Mouse (Mus musculus) heart, embryonic 14.5 days (tissue): ENCODE data around the gene Rhoj. TPM values are rescaled to one million over a fixed set of nuclear protein-coding genes. Genes with fewer than 3 reads are reported as not detected.
"Not testable (repeated sequence)": the region's sequence is repeated elsewhere in the genome, so short reads cannot be mapped to it uniquely, and the experiment has no call there.

Experiments
- ATAC-seq: fragments of 200-750 bp; cut with Nextera tagmentation; 2 replicates; pipeline ENCODE4 v1.8.0; 2017; ENCODE audit warnings: low read depth, moderate TSS enrichment; ENCODE audit not compliant: insufficient number of reproducible peaks, insufficient read depth, low FRiP score
- H3K27ac ChIP-seq, 2 experiments: fragments of 200-500 bp in 1 of 2; fragments of 300-500 bp in 1 of 2; sonication (generic) in 1 of 2; replicated peaks in 1 of 2; 2 replicates each; pipeline ENCODE4 v1.5.1; 2012 to 2014; ENCODE audit warnings: low read depth in 2 of 2, low read length in 2 of 2, control low read depth in 1 of 2, mild to moderate bottlenecking in 1 of 2, mixed read lengths in 1 of 2; ENCODE audit not compliant: control insufficient read depth in 1 of 2, insufficient read depth in 1 of 2
- H3K27me3 ChIP-seq: fragments of 300-500 bp; sonication (generic); 2 replicates; pipeline ENCODE4 v1.6.1; 2014; ENCODE audit warnings: mild to moderate bottlenecking, low read length, control low read depth; ENCODE audit not compliant: control insufficient read depth, insufficient read depth
- H3K36me3 ChIP-seq: fragments of 300-500 bp; sonication (generic); 2 replicates; pipeline ENCODE4 v1.6.1; 2014; ENCODE audit warnings: mild to moderate bottlenecking, control low read depth, low read length, mixed read lengths; ENCODE audit not compliant: control insufficient read depth, insufficient read depth
- H3K4me1 ChIP-seq, 2 experiments: fragments of 200-500 bp in 1 of 2; fragments of 300-500 bp in 1 of 2; sonication (generic) in 1 of 2; 2 replicates each; pipeline ENCODE4 v1.6.1; 2012 to 2014; ENCODE audit warnings: low read length in 2 of 2, control low read depth in 1 of 2, mixed read lengths in 1 of 2; ENCODE audit not compliant: control insufficient read depth in 2 of 2, insufficient read depth in 2 of 2
- H3K4me2 ChIP-seq: fragments of 300-500 bp; sonication (generic); 2 replicates; pipeline ENCODE4 v1.6.1; 2014; ENCODE audit warnings: mild to moderate bottlenecking, low read length
- H3K4me3 ChIP-seq, 2 experiments: fragments of 200-500 bp in 1 of 2; fragments of 300-500 bp in 1 of 2; sonication (generic) in 1 of 2; 2 replicates each; pipeline ENCODE4 v1.5.1; 2012 to 2014; ENCODE audit warnings: low read length in 2 of 2, mild to moderate bottlenecking in 2 of 2, control low read depth in 1 of 2, low read depth in 1 of 2, moderate library complexity in 1 of 2; ENCODE audit not compliant: control insufficient read depth in 1 of 2, insufficient read depth in 1 of 2
- H3K9ac ChIP-seq: fragments of 300-500 bp; sonication (generic); 2 replicates; pipeline ENCODE4 v1.6.1; 2014; ENCODE audit warnings: mild to moderate bottlenecking, low read length
- H3K9me3 ChIP-seq: fragments of 300-500 bp; sonication (generic); 2 replicates; pipeline ENCODE4 v1.6.1; 2016; ENCODE audit warnings: low read length, control low read depth; ENCODE audit not compliant: control insufficient read depth
- WGBS: fragments of 180-500 bp; shearing (Covaris S2); extraction: QIAGEN DNeasy Blood & Tissue Kit; methylation state at CpG from one replicate; pipeline ENCODE4 v1.1.7; 2014; 5-methylcytosine and 5-hydroxymethylcytosine counted together
- polyA plus RNA-seq: library from polyadenylated mRNA; unstranded; fragments of >200 nt; fragmentation: Nextera tagmentation; extraction: Ambion mirVana; gene quantifications from 2 replicates; pipeline ENCODE4 v1.2.1, GENCODE M21; 2014

The Rhoj gene
- polyA plus RNA-seq, 1 experiment from 2014 or later = 48.5 TPM

- not testable (repeated sequence) for H3K9me3 ChIP-seq, H3K27ac ChIP-seq, H3K36me3 ChIP-seq, H3K9ac ChIP-seq, H3K4me1 ChIP-seq, ATAC-seq, H3K4me3 ChIP-seq, H3K27me3 ChIP-seq, H3K4me2 ChIP-seq
- WGBS = 82% methylated on average over 5 of the region's 5 CpGs
Measured at GRCm38 (mm10) chr12:75349537-75349936, 41.4 kb downstream of the Rhoj start.

GRCm38 (mm10) chr12:75350750-75351149 lies 42.6 kb downstream of the Rhoj start:
- Histone ChIP-seq H3K4me2 (no peak overlapping the region), H3K36me3 (no peaks in the 10 kb centered on the region), H3K9me3 (no peaks in the 10 kb centered on the region), H3K27me3 (no peaks in the 10 kb centered on the region), H3K4me1 (peaks cover 2 to 6% of the 10 kb centered on the region in 2 experiments; a peak in 1 of 4 replicates), H3K4me3 (no peak overlapping the region), H3K27ac (no peak overlapping the region), H3K9ac (no peak overlapping the region)
- 89% methylated on average over 5 of the region's 5 CpGs for WGBS
- ATAC-seq = no peak

- Histone ChIP-seq H3K36me3 (no peaks in the 10 kb centered on the region), H3K4me1 (peaks cover 2 to 6% of the 10 kb centered on the region in 2 experiments; a peak in 2 of 4 replicates), H3K27ac (no peak overlapping the region), H3K4me3 (no peak overlapping the region), H3K9me3 (no peaks in the 10 kb centered on the region), H3K27me3 (no peaks in the 10 kb centered on the region), H3K4me2 (no peak overlapping the region), H3K9ac (no peak overlapping the region)
- 59% methylated on average over 7 of the region's 7 CpGs for WGBS
- ATAC-seq = no peak
Measured at GRCm38 (mm10) chr12:75351846-75352245, 43.7 kb downstream of the Rhoj start.

- ATAC-seq = no peak
Measured at GRCm38 (mm10) chr12:75352410-75352809, 44.3 kb downstream of the Rhoj start.

GRCm38 (mm10) chr12:75354354-75354753 lies 46.2 kb downstream of the Rhoj start:
- 0 out of 4 replicates have a peak overlapping the region, but pooled peaks of 1 of the 2 experiments have one; percentile 2 for H3K27ac ChIP-seq
- no peak overlapping the region for H3K4me2 ChIP-seq
- H3K4me3 ChIP-seq = no peak overlapping the region
- ATAC-seq = no peak
- WGBS = 64% methylated on average over 7 of the region's 7 CpGs
- no peaks in the 10 kb centered on the region for H3K9me3 ChIP-seq
- no peak overlapping the region for H3K9ac ChIP-seq
- H3K36me3 ChIP-seq = no peaks in the 10 kb centered on the region
- H3K27me3 ChIP-seq = no peaks in the 10 kb centered on the region
- peaks cover 2 to 8% of the 10 kb centered on the region in 2 experiments for H3K4me1 ChIP-seq

More at GRCm38 (mm10) chr12:75352410-75352809, 44.3 kb downstream of the Rhoj start:
- peaks cover 2 to 6% of the 10 kb centered on the region in 2 experiments; a peak in 2 of 4 replicates for H3K4me1 ChIP-seq
- H3K9me3 ChIP-seq = no peaks in the 10 kb centered on the region
- no peaks in the 10 kb centered on the region for H3K36me3 ChIP-seq
- no peak overlapping the region for H3K9ac ChIP-seq
- no peaks in the 10 kb centered on the region for H3K27me3 ChIP-seq
- WGBS = 53% methylated on average over 6 of the region's 6 CpGs
- peak overlapping the region in 1 of 2 experiments; percentile 19; a peak in 1 of 4 replicates for H3K27ac ChIP-seq
- no peak overlapping the region for H3K4me2 ChIP-seq
- no peak overlapping the region for H3K4me3 ChIP-seq

- H3K9me3 ChIP-seq = no peaks in the 10 kb centered on the region
- H3K27ac ChIP-seq = no peak overlapping the region
- no peak overlapping the region for H3K4me2 ChIP-seq
- no peak overlapping the region for H3K4me3 ChIP-seq
- 91% methylated on average over 4 of the region's 4 CpGs for WGBS
- no peak for ATAC-seq
- H3K4me1 ChIP-seq = peaks cover 5 to 8% of the 10 kb centered on the region in 2 experiments
- no peaks in the 10 kb centered on the region for H3K27me3 ChIP-seq
- no peak overlapping the region for H3K9ac ChIP-seq
- H3K36me3 ChIP-seq = no peaks in the 10 kb centered on the region
Measured at GRCm38 (mm10) chr12:75357781-75358180, 49.7 kb downstream of the Rhoj start.

GRCm38 (mm10) chr12:75358714-75359113 lies 50.6 kb downstream of the Rhoj start:
- WGBS = 74% methylated on average over 4 of the region's 4 CpGs
- Histone ChIP-seq H3K4me2 (no peak overlapping the region), H3K27me3 (no peaks in the 10 kb centered on the region), H3K27ac (no peak overlapping the region), H3K4me3 (no peak overlapping the region), H3K9me3 (0 out of 2 replicates have a peak, but pooled peaks cover 5% of the 10 kb centered on the region), H3K4me1 (peaks cover 5 to 8% of the 10 kb centered on the region in 2 experiments), H3K36me3 (no peaks in the 10 kb centered on the region), H3K9ac (no peak overlapping the region)
- ATAC-seq = no peak

GRCm38 (mm10) chr12:75359500-75359899 lies 51.4 kb downstream of the Rhoj start:
- no peaks in the 10 kb centered on the region for H3K36me3 ChIP-seq
- 17% methylated on average over 2 of the region's 2 CpGs for WGBS
- no peak overlapping the region for H3K4me3 ChIP-seq
- H3K9ac ChIP-seq = no peak overlapping the region
- no peak for ATAC-seq
- no peak overlapping the region for H3K27ac ChIP-seq
- H3K4me2 ChIP-seq = no peak overlapping the region
- peaks cover 5 to 8% of the 10 kb centered on the region in 2 experiments for H3K4me1 ChIP-seq
- 0 out of 2 replicates have a peak, but pooled peaks cover 5% of the 10 kb centered on the region for H3K9me3 ChIP-seq
- H3K27me3 ChIP-seq = no peaks in the 10 kb centered on the region
